Mouse (Mus musculus) lung, postnatal 14 days (tissue): ENCODE measurements around the gene Stxbp5l.
"Not testable (repeated sequence)": the region's sequence is repeated elsewhere in the genome, so short reads cannot be mapped to it uniquely, and the experiment has no call there.

Source experiments
- DNase-seq: peaks from one replicate; pipeline ENCODE4 v3.0.0; 2021

Gene Stxbp5l

DNA sequence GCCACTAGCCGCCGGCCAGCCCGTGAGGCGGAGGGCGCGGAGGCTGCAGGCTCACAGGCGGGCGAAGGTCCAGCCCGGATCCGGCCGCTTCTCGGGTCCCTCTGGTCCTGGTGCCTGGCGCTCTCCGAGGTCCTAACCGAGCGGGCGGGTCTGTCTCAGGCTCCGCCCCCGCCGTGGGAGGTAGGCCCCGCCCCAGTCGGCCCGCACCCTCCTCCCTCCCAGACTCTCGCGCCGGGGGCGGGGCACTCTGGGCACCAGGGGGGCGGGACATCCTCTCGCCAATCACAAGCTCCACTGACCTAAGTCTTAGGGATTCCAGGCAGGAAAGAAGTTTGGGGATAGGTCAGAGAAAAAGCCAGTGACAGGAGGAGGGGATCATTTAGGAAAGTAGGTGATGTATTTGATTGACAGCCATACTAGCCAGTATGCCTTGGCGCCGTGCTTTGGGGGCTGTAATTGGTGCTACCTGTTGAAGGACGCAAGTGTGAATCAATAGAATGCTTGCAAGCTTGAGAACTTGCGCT, at the start of gene Stxbp5l:
Gene Stxbp5l (minus strand): TSS at position 142 of the 524 bp plus-strand sequence.
- DNase-seq: peak; percentile 79

- DNase-seq: peak; percentile 5
These were observed 48.8 kb upstream of the Stxbp5l start for GRCm38 (mm10) chr16:37433418-37434204.

DNA sequence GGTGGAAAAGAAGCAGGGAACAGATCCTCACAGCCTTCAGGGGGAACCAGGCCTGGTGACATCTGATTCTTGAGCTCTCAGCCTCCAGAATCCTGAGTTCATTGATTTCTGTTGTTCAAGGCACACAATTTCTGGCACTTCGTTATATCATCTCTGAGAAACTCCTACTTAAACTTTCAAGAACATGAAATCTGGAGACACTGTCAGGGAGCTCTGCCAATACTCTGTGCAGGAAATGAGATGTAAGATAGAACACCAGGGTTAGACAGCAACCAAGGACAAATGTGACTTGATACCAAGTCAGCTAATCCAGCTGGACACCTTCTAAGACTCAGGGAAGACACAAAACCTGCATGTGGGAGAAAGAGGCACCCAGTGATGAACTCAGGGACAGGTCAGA, 40.7 kb upstream of the Stxbp5l start:
- no peak for DNase-seq

DNA sequence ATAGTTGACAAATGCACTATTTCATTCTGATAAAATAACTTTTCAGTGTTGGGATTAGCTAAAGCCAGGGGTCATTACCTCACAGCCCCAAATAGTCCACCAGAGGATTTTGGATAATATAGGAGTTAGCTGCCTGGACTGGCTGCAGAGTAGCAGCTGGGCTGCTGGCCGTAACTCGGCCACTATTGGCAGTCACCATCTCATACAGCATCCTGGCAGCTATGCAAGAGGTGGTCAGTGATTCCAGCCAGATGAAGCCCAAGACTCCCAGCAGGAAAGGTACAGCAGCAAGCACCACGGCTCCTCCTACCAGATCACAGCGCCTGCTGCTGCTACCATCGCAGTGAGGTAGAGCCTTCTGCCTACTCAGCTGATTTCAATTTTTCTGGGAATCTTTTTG, 38.1 kb upstream of the Stxbp5l start:
- DNase-seq: no peak

DNA sequence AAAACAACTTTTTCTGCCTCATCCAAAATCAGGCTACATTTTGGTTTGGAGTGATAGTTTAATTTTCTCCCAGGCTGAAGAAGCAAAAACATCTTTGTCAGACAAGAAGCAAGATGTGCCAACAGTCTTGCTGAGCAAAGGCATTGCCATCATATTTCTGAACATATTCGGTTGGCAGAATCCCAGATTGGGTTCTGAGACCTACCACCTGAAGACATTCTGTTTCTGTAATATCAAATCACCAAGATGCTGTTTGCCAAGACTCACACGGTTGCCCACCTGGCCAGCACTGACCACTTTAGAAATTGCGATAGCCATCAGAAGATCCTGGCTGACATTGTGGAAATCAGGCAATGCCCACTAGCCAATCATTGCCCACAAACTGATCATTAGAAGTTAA, 37.1 kb upstream of the Stxbp5l start:
- no peak for DNase-seq

GRCm38 (mm10) chr16:37420512-37420911, 35.8 kb upstream of the Stxbp5l start:
- DNase-seq: no peak

DNA sequence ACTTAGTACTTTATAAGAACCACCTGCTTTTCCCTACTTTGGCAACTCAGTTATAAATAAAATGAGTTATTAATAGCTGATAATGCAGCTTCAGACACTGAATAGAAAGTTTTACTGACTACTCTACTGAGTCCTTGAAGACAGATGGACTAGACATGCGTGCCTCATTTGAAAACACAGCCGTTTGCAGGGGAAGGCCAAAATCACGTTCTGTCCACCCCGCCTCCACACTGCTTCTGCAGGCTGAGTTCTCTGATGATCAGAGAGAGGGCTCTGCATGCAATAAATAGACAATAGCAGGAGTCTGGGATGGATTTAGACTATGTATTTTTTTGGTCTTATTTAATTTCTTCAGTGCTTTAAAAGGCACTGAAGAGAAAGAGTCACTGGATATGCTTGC, 20.8 kb upstream of the Stxbp5l start:
- DNase-seq: no peak

DNA sequence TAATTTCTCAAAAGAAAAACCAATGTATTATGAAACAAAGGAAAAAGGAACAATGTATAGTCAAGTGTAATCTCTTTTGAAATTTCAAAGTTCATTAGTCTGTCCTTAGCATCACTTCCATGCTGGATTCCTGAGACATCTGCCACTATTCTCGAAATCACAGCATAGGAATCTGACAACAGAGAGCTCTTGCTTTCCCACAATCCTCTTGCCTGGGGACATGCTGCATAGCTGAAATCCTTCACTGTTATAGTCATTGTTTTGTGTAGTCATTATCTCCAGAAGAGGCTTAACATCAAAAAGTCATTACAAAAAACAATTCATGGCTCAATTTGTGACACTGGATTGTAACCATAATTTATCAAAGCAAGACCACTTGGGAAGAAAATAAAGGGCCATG, 20.2 kb upstream of the Stxbp5l start:
- no peak for DNase-seq

DNA sequence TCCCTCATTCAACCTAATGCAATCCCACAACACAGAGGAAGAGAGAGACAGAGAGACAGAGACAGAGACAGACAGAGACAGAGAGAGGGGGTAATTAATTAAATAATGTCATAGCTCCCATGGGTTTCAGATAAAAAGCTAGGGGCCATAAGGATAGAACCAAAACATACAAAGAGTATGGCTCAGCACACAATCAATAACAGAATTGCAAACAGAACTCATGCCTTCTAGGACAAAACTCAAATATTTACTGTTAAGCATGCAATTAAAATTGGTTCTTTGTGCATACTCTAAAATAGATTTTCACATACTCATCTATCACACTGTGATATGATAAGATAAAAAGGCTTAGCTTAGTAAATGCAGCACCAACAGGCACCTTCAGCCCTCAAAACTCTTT, 5.2 kb upstream of the Stxbp5l start:
- no peak for DNase-seq

DNA sequence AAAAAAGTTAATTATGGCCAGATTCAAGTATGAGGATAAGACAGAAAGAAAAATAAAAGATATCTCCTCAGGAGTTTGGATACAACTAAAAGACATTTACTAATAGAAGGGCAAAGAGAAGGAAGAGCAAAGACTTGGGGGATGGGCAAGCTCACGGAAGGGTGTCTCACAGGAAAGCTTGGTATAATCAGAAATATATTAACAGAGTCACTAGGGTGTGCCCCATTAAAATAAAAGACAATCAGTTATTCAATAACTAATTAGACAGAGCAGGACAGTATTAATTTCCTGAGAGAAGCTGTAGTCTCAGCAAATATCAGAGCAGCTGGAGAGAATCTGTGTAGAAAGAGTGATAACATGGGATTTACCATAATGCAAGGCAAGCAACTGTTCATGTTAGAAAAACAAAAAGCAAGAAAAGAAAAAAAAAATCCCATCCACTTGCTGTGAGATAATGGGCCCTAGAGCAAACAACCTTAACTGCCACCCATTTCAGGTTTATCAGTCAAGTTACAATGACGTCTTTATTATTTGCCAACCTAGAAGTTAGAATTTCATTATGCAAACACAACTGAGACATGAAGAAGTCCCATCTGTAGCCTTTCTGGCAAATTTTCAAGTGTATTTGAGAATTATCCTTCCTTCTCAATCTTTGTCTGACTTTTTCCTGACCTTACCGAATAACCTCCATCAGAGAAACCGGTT, 4.6 kb upstream of the Stxbp5l start:
- DNase-seq: no peak

GRCm38 (mm10) chr16:37384369-37384768, 393 bp downstream of the Stxbp5l start:
- DNase-seq: no peak

- no peak for DNase-seq
These were observed 1.3 kb downstream of the Stxbp5l start for GRCm38 (mm10) chr16:37383426-37383825.

DNA sequence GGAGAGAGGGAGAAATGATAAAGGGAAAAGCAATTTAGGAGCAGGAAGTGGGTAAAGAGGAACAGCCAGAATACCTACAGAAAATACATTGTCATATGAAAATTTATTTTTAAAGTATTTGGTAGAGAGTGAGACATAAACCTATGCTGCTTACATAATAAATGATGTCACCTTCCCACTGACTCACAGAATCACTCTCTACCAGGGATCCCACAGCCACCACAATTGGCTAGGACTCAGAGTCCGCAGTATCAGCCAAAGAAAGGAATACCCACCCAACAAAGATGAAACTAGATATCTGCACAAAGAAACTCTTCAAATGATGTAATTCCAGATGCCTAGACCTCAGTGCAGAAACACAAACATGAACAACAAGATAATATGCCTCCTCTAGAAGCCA, 12.0 kb downstream of the Stxbp5l start:
- DNase-seq: no peak

- DNase-seq: no peak
These were observed 17.3 kb downstream of the Stxbp5l start for GRCm38 (mm10) chr16:37367426-37367825.

- DNase-seq: no peak
These were observed 20.8 kb downstream of the Stxbp5l start for GRCm38 (mm10) chr16:37363958-37364357.

DNA sequence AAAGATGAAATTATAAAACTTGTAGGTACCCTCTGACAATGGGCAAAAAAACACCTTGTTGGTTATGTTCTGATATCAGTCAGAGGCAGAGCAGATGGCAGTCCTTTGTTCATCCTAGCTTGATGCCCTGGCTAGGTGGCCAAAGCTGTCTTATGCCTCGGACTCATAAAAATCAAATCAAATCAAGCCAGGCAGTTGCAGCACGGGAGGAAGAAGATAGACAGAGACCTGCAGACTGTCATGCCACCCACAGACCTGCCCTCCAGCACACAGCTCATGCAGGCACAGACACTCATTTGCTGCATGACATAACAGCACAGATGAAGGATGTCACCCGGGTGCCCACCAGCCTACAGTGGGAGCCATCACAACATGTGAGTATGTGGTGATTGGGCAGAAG, 29.1 kb downstream of the Stxbp5l start:
- DNase-seq: no peak

GRCm38 (mm10) chr16:37347092-37347491, 37.7 kb downstream of the Stxbp5l start:
- no peak for DNase-seq

- no peak for DNase-seq
These were observed 39.8 kb downstream of the Stxbp5l start for GRCm38 (mm10) chr16:37344960-37345359.

DNA sequence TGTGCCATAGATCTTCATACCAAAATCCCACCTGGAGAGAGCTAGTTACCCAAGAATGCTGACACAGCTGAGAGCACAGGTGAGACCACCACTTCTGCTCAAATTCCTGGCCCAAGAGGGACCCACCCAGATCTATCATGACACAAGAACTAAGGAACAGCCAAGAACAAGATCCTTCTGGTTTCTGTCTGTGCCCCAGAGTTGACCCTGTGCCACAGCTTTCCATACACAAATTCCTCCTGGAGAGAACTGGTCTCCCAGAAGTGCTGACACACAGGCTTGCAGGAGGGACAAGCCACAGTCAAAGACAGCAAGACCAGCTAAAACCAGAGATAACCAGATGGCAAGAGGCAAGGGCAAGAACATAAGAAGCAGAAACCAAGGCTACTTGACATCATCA, 43.3 kb downstream of the Stxbp5l start:
- not testable (repeated sequence) for DNase-seq

DNA sequence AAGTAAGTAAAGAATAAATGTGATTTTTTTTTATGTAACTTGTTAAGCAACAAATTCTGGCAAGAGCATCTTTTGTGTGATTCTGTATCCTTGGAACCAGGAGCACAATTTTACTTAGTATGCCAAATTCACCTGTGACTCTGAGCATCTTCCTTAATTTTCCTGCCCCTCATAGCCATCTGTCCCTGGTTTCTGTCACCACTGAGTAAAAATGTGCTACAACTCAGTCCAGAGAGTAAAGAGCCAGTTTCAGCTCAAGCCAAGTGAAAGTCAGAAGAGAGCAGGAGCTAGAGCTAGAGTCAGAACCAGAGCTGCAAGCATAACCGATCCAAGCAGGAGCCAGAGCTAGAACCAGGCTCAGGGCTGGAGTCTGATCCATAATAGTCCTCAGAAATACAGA, 46.6 kb downstream of the Stxbp5l start:
- DNase-seq: no peak

- no peak for DNase-seq
These were observed 47.2 kb downstream of the Stxbp5l start for GRCm38 (mm10) chr16:37337529-37337928.

- DNase-seq: no peak
These were observed 80.3 kb downstream of the Stxbp5l start for GRCm38 (mm10) chr16:37304441-37304840.

GRCm38 (mm10) chr16:37292593-37292992, 92.2 kb downstream of the Stxbp5l start:
- DNase-seq: no peak

GRCm38 (mm10) chr16:37280206-37280605, 104.6 kb downstream of the Stxbp5l start:
- DNase-seq: no peak
